Mouse (Mus musculus): ENCODE data around the gene Bbx. TPM values are rescaled to one million over a fixed set of nuclear protein-coding genes. Genes with fewer than 3 reads are reported as not detected.

The Bbx gene
- 10 to 100 TPM; 15.4 to 18.0 TPM for total RNA-seq (2021)
- long read RNA-seq, experiment 1, partial matches to known transcripts, result 0 of 2 reads
- long read RNA-seq, experiment 1, other reads (novel, unspliced or antisense), result 2 of 2 reads
- long read RNA-seq, experiment 2, partial matches to known transcripts, result 0 of 2 reads
- long read RNA-seq, experiment 2, other reads (novel, unspliced or antisense), result 2 of 2 reads

- peak; percentile 95 to 96 for DNase-seq
- intact Hi-C loops (cut with DNase I), result loop anchor here (2.0 to 5.0 kb wide), 2 partner anchors 50 to 305 kb away; no protein-coding TSS in a partner anchor
Observed at GRCm38 (mm10) chr16:50432062-50432878, at the start of gene Bbx. Gene Bbx (minus strand): TSS chr16:50432390.

GRCm38 (mm10) chr16:50481892-50482291, 49.7 kb upstream of the Bbx start:
- intact Hi-C loops (cut with DNase I), result no loop called here
- no peak for DNase-seq

GRCm38 (mm10) chr16:50481341-50481740, 49.2 kb upstream of the Bbx start:
- DNase-seq, result no peak

GRCm38 (mm10) chr16:50478695-50479094, 46.5 kb upstream of the Bbx start:
- intact Hi-C loops (cut with DNase I), result no loop called here
- no peak for DNase-seq

More at GRCm38 (mm10) chr16:50481341-50481740, 49.2 kb upstream of the Bbx start:
- intact Hi-C loops (cut with DNase I), result no loop called here

GRCm38 (mm10) chr16:50477628-50478027, 45.4 kb upstream of the Bbx start:
- DNase-seq, result no peak
- intact Hi-C loops (cut with DNase I), result no loop called here

GRCm38 (mm10) chr16:50462226-50462870, 30.2 kb upstream of the Bbx start:
- intact Hi-C loops (cut with DNase I), result no loop called here
- no peak for DNase-seq

- intact Hi-C loops (cut with DNase I), result no loop called here
- no peak for DNase-seq
Observed at GRCm38 (mm10) chr16:50459146-50459545, 27.0 kb upstream of the Bbx start.

GRCm38 (mm10) chr16:50456053-50456452, 23.9 kb upstream of the Bbx start:
- intact Hi-C loops (cut with DNase I), result no loop called here

GRCm38 (mm10) chr16:50449086-50449485, 16.9 kb upstream of the Bbx start:
- DNase-seq, result no peak
- intact Hi-C loops (cut with DNase I), result no loop called here

More at GRCm38 (mm10) chr16:50456053-50456452, 23.9 kb upstream of the Bbx start:
- DNase-seq, result no peak

- intact Hi-C loops (cut with DNase I), result no loop called here
- no peak for DNase-seq
Observed at GRCm38 (mm10) chr16:50445014-50445413, 12.8 kb upstream of the Bbx start.

- DNase-seq, result no peak
- intact Hi-C loops (cut with DNase I), result no loop called here
Observed at GRCm38 (mm10) chr16:50438816-50439215, 6.6 kb upstream of the Bbx start.

GRCm38 (mm10) chr16:50437788-50438187, 5.6 kb upstream of the Bbx start:
- DNase-seq, result no peak
- intact Hi-C loops (cut with DNase I), result no loop called here

GRCm38 (mm10) chr16:50437331-50437730, 5.1 kb upstream of the Bbx start:
- DNase-seq, result no peak
- intact Hi-C loops (cut with DNase I), result no loop called here

- intact Hi-C loops (cut with DNase I), result loop anchor here (2.0 to 5.0 kb wide), 2 partner anchors 49 to 98 kb away; no protein-coding TSS in a partner anchor
Observed at GRCm38 (mm10) chr16:50431011-50431981, 894 bp downstream of the Bbx start.

GRCm38 (mm10) chr16:50430515-50430877, 1.7 kb downstream of the Bbx start:
- intact Hi-C loops (cut with DNase I), result loop anchor here (2.0 to 5.0 kb wide), 2 partner anchors 48 to 98 kb away; no protein-coding TSS in a partner anchor

More at GRCm38 (mm10) chr16:50431011-50431981, 894 bp downstream of the Bbx start:
- peak; percentile 55 to 71 for DNase-seq

GRCm38 (mm10) chr16:50429692-50430514, 2.3 kb downstream of the Bbx start:
- intact Hi-C loops (cut with DNase I), result loop anchor here (2.0 to 5.0 kb wide), 2 partner anchors 48 to 99 kb away; no protein-coding TSS in a partner anchor
- peak; percentile 48 to 49 for DNase-seq

More at GRCm38 (mm10) chr16:50430515-50430877, 1.7 kb downstream of the Bbx start:
- DNase-seq, result no peak

- intact Hi-C loops (cut with DNase I), result no loop called here
- peak in 1 of 2 experiments; percentile 10 for DNase-seq
Observed at GRCm38 (mm10) chr16:50428871-50429691, 3.1 kb downstream of the Bbx start.

GRCm38 (mm10) chr16:50420130-50420529, 12.1 kb downstream of the Bbx start:
- no peak for DNase-seq
- intact Hi-C loops (cut with DNase I), result no loop called here

Measured in heart, postnatal 14 days (tissue).